Mouse (Mus musculus) olfactory bulb, adult 2 months (tissue): ENCODE measurements at regions not wholly inside any gene's neighbourhood (a gene's known extent, or its start where the extent isn't known, plus 50 kb on each side); places are given as distances from the start of the nearest gene placed in this dataset.

ENCODE experiments used
- H3K27ac ChIP-seq: fragments of 200-500 bp; 2 replicates; pipeline ENCODE4 v1.5.1; 2012; ENCODE audit warnings: low read depth, low read length; ENCODE audit not compliant: insufficient read depth
- H3K4me1 ChIP-seq: fragments of 200-500 bp; 2 replicates; pipeline ENCODE4 v1.6.1; 2012; ENCODE audit warnings: low read length; ENCODE audit not compliant: control insufficient read depth, insufficient read depth
- H3K4me3 ChIP-seq: fragments of 200-500 bp; 2 replicates; pipeline ENCODE4 v1.5.1; 2012; ENCODE audit warnings: mild to moderate bottlenecking, low read depth, low read length, moderate library complexity; ENCODE audit not compliant: insufficient read depth
- CTCF ChIP-seq: fragments of 200-500 bp; IDR thresholded peaks from 2 replicates; pipeline ENCODE4 v1.5.1; 2012; ENCODE audit warnings: low read depth, mild to moderate bottlenecking, low read length, moderate library complexity; ENCODE audit not compliant: insufficient read depth
- POLR2A ChIP-seq: fragments of 200-500 bp; IDR thresholded peaks from 2 replicates; pipeline ENCODE4 v1.6.1; 2012; ENCODE audit warnings: mild to moderate bottlenecking, low read depth, low read length, moderate library complexity; ENCODE audit not compliant: insufficient read depth
- WGBS: fragments of 180-500 bp; shearing (Covaris S2); methylation state at CpG from one replicate; pipeline ENCODE4 v1.1.7; 2018; 5-methylcytosine and 5-hydroxymethylcytosine counted together

GRCm38 (mm10) chr4:99557963-99558362 lies 98.1 kb upstream of the Foxd3 start:
- no peaks in the 10 kb centered on the region for H3K4me1 ChIP-seq
- WGBS = 71% methylated on average over 5 of the region's 5 CpGs
- H3K4me3 ChIP-seq = no peak overlapping the region
- no peak overlapping the region for H3K27ac ChIP-seq
- no peak for TF ChIP-seq CTCF
- TF ChIP-seq POLR2A = no peak

GRCm38 (mm10) chr4:99560604-99561003 lies 95.5 kb upstream of the Foxd3 start:
- 49% methylated on average over 8 of the region's 8 CpGs for WGBS
- no peaks in the 10 kb centered on the region for H3K4me1 ChIP-seq
- TF ChIP-seq CTCF (no peak), POLR2A (no peak)
- no peak overlapping the region for H3K27ac ChIP-seq
- no peak overlapping the region for H3K4me3 ChIP-seq

- TF ChIP-seq POLR2A (no peak), CTCF (no peak)
- Histone ChIP-seq H3K4me3 (no peak overlapping the region), H3K4me1 (no peaks in the 10 kb centered on the region), H3K27ac (no peak overlapping the region)
- 13% methylated on average over 6 of the region's 6 CpGs for WGBS
Observed at GRCm38 (mm10) chr4:99561506-99561937, 94.6 kb upstream of the Foxd3 start.

- no peaks in the 10 kb centered on the region for H3K4me1 ChIP-seq
- no peak overlapping the region for H3K4me3 ChIP-seq
- no peak overlapping the region for H3K27ac ChIP-seq
- 93% methylated on average over 9 of the region's 9 CpGs for WGBS
- TF ChIP-seq POLR2A = no peak
- no peak for TF ChIP-seq CTCF
Observed at GRCm38 (mm10) chr4:99565401-99565800, 90.7 kb upstream of the Foxd3 start.

- H3K4me3 ChIP-seq = 0 out of 2 replicates have a peak overlapping the region, but pooled peaks have one; percentile 2
- TF ChIP-seq POLR2A (no peak), CTCF (no peak)
- H3K27ac ChIP-seq = no peak overlapping the region
- WGBS = 6% methylated on average over 33 of the region's 33 CpGs
- H3K4me1 ChIP-seq = peaks cover 8% of the 10 kb centered on the region
Observed at GRCm38 (mm10) chr4:99572841-99573642, 83.1 kb upstream of the Foxd3 start.

- Histone ChIP-seq H3K4me3 (no peak overlapping the region), H3K27ac (no peak overlapping the region), H3K4me1 (peaks cover 8% of the 10 kb centered on the region)
- WGBS = 24% methylated on average over 11 of the region's 11 CpGs
- TF ChIP-seq POLR2A (no peak), CTCF (no peak)
Observed at GRCm38 (mm10) chr4:99574021-99574531, 82.0 kb upstream of the Foxd3 start.

- TF ChIP-seq POLR2A (no peak), CTCF (no peak)
- H3K27ac ChIP-seq = no peak overlapping the region
- no peak overlapping the region for H3K4me3 ChIP-seq
- peaks cover 8% of the 10 kb centered on the region for H3K4me1 ChIP-seq
- WGBS = 30% methylated on average over 4 of the region's 4 CpGs
Observed at GRCm38 (mm10) chr4:99574984-99575383, 81.1 kb upstream of the Foxd3 start.

- 74% methylated on average over 5 of the region's 5 CpGs for WGBS
- TF ChIP-seq POLR2A (no peak), CTCF (no peak)
Observed at GRCm38 (mm10) chr4:99597781-99598180, 58.3 kb upstream of the Foxd3 start.

GRCm38 (mm10) chr4:99600741-99601140 lies 55.4 kb upstream of the Foxd3 start:
- Histone ChIP-seq H3K27ac (no peak overlapping the region), H3K4me1 (no peaks in the 10 kb centered on the region), H3K4me3 (no peak overlapping the region)
- 50% methylated on average over 10 of the region's 10 CpGs for WGBS
- TF ChIP-seq CTCF = no peak
- no peak for TF ChIP-seq POLR2A

More at GRCm38 (mm10) chr4:99597781-99598180, 58.3 kb upstream of the Foxd3 start:
- H3K27ac ChIP-seq = no peak overlapping the region
- H3K4me3 ChIP-seq = no peak overlapping the region
- H3K4me1 ChIP-seq = no peaks in the 10 kb centered on the region

- no peak overlapping the region for H3K4me3 ChIP-seq
- WGBS = 37% methylated on average over 6 of the region's 6 CpGs
- TF ChIP-seq CTCF (no peak), POLR2A (no peak)
- H3K4me1 ChIP-seq = no peaks in the 10 kb centered on the region
- no peak overlapping the region for H3K27ac ChIP-seq
Observed at GRCm38 (mm10) chr4:99601463-99601862, 54.6 kb upstream of the Foxd3 start.
